Mouse (Mus musculus): ENCODE measurements at regions not wholly inside any gene's neighbourhood (a gene's known extent, or its start where the extent isn't known, plus 50 kb on each side); places are given as distances from the start of the nearest gene placed in this dataset.

DNA sequence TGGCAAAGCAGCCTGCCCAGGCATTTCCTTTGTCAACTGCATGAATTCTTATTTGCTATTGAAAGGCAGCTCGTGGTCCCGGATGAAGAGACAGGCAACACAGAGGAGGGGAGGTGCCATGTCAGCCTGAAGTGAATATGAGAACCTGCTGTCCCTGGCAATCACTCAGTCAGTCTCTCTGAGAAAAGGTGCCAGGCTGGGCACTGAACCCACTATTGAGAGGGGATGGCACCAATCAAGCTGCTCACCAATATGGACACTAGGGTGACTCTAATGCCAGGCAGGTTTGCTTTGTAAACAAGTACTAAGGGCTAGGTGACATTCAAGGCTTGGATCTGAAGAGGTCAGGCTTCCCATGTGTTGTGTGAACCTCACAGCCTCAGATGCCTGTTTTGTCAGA, 222.0 kb upstream of the Wscd1 start:
- no peak for ATAC-seq (replicated peaks)
- Histone ChIP-seq H3K4me1 (no peaks in the 10 kb centered on the region), H3K4me2 (no peak overlapping the region), H3K4me3 (no peak overlapping the region), H3K9ac (no peak overlapping the region), H3K9me3 (no peaks in the 10 kb centered on the region), H3K27ac (no peak overlapping the region), H3K27me3 (replicated peaks) (no peaks in the 10 kb centered on the region), H3K36me3 (replicated peaks) (no peaks in the 10 kb centered on the region)
- 75% methylated on average over 2 of the region's 2 CpGs for WGBS

DNA sequence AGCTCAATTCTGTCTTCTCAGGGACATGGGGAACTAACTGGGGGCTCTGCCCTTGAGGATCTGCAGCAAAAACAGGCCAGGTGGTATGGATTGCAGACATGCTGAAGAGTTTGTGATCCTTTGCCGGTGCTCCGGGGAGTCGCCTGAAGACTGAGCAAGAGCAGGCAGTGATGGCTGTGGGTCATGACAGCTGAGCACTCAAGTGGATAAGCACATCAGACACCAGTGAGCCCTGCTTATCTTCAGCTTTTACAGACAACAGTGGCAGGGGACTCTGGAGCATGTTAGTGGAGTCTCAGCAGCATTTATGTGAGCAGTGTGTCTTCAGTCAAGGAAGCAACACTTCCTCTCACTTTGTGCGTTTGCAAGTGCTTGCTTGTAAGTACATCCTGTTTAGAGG, 221.1 kb upstream of the Wscd1 start:
- H3K9me3 ChIP-seq: no peaks in the 10 kb centered on the region
- no peak overlapping the region for H3K4me3 ChIP-seq
- H3K4me1 ChIP-seq: no peaks in the 10 kb centered on the region
- no peak for ATAC-seq (replicated peaks)
- WGBS: 93% methylated on average over 4 of the region's 4 CpGs
- no peaks in the 10 kb centered on the region for H3K36me3 ChIP-seq (replicated peaks)
- no peaks in the 10 kb centered on the region for H3K27me3 ChIP-seq (replicated peaks)
- no peak overlapping the region for H3K27ac ChIP-seq
- H3K9ac ChIP-seq: no peak overlapping the region
- no peak overlapping the region for H3K4me2 ChIP-seq

DNA sequence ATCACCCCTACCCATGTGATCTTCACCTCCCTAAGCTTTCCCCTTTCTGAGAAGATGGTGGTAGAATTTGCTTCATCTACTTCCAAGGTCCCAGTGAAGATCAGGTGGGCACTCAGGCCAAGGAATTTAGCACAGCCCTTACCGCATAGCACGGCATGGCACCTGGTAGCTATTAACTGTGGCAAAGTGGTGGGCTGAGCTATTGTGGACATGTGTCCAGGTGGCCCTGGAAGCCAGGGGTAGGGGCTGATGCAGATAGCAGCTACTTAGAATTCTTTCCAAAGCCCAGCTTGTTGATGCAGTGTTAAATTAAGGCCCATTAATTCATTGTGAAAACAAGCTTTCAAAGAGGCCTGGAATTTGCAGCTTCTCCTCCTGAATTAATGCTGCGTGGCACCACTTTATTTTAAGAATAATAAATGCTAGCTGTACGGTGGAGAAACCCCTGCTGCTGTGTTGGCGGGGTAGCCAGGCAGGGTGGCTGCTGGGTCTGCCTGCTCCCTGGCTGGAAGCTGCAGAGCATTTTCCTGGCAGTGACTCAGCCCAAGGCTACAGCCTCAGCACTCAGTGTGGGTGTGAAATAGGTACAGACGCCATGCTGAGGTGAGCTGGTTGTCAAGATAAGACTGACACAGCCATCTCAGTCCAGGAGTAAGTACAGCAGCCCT, 208.4 kb upstream of the Wscd1 start:
- Histone ChIP-seq H3K4me3 (no peak overlapping the region), H3K4me2 (no peak overlapping the region), H3K9me3 (no peaks in the 10 kb centered on the region; the same call in 1 of the 2 replicates), H3K27ac (no peak overlapping the region), H3K27me3 (replicated peaks) (no peaks in the 10 kb centered on the region), H3K4me1 (no peaks in the 10 kb centered on the region), H3K36me3 (replicated peaks) (no peaks in the 10 kb centered on the region), H3K9ac (no peak overlapping the region)
- 53% methylated on average over 6 of the region's 6 CpGs for WGBS
- ATAC-seq (replicated peaks): no peak

DNA sequence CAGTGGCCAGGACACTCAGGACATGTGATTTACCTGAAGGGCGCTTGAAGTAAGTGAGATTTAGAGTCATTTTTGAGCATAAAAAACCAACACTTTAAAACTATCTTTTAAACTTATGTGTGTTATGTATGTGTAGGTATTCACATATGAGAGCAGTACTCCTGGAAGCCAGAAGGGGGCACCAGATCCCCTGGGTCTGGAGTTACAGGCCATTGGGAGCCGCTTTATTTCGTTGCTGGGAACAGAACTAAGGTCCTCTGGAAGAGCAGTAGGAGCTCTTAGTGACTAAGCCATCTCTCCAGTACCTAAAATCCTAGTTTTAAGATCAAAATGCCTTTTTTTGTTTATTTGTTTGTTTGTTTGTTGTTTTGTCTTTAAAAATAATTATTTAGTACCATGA, 192.3 kb upstream of the Wscd1 start:
- Histone ChIP-seq H3K36me3 (replicated peaks) (no peaks in the 10 kb centered on the region), H3K27ac (no peak overlapping the region), H3K4me1 (no peaks in the 10 kb centered on the region), H3K27me3 (replicated peaks) (no peaks in the 10 kb centered on the region), H3K4me2 (no peak overlapping the region), H3K9me3 (no peaks in the 10 kb centered on the region), H3K4me3 (no peak overlapping the region), H3K9ac (no peak overlapping the region)
- no peak for ATAC-seq (replicated peaks)
- 88% methylated on average over 3 of the region's 3 CpGs for WGBS

DNA sequence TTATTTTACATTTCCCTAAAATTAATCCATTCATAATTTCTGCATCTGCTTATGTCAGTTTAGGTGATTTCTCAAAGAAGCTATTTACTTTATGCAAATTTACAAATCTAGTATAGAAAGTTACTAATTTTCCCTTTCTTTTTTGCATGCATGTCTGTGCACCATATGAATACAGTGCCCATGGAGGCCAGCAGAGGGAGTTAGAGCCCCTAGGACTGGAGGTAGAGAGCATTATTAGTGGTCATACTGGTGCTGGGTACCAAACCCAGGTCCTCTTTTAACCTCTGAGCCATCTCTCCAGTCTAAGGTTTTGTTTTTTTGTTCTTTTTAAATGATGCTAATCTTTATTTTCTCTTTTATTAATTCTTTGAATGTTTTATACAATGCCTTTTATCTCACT, 184.9 kb upstream of the Wscd1 start:
- Histone ChIP-seq H3K27ac (no peak overlapping the region), H3K27me3 (replicated peaks) (no peaks in the 10 kb centered on the region), H3K4me3 (no peak overlapping the region), H3K36me3 (replicated peaks) (no peaks in the 10 kb centered on the region), H3K9me3 (no peaks in the 10 kb centered on the region), H3K4me1 (no peaks in the 10 kb centered on the region), H3K9ac (no peak overlapping the region), H3K4me2 (no peak overlapping the region)
- ATAC-seq (replicated peaks): no peak

DNA sequence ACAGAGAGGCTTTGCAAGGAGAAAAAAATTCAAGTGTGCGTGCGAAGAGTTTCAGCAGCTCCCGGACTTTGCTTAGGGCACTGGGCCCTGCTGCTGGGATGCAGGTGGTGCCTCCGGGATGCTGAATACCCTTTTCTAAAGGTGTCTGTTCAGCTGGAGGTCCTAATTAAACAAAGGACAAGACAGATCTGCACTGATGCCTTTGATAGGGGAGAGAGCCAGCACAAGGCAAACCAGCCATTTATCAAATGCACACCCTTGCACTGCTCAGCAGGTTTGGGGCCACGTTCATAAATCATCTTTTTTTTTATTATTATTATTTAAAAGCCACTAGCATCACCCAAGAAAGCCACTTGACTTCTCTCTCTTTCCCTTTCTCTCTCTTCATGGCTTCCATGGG, 172.9 kb upstream of the Wscd1 start:
- no peak overlapping the region for H3K27ac ChIP-seq
- no peak overlapping the region for H3K4me2 ChIP-seq
- H3K27me3 ChIP-seq (replicated peaks): no peaks in the 10 kb centered on the region
- no peak overlapping the region for H3K4me3 ChIP-seq
- H3K4me1 ChIP-seq: peaks cover 12% of the 10 kb centered on the region
- WGBS: 67% methylated on average over 5 of the region's 5 CpGs
- no peak for ATAC-seq (replicated peaks)
- H3K36me3 ChIP-seq (replicated peaks): no peaks in the 10 kb centered on the region
- no peak overlapping the region for H3K9ac ChIP-seq
- no peaks in the 10 kb centered on the region for H3K9me3 ChIP-seq

DNA sequence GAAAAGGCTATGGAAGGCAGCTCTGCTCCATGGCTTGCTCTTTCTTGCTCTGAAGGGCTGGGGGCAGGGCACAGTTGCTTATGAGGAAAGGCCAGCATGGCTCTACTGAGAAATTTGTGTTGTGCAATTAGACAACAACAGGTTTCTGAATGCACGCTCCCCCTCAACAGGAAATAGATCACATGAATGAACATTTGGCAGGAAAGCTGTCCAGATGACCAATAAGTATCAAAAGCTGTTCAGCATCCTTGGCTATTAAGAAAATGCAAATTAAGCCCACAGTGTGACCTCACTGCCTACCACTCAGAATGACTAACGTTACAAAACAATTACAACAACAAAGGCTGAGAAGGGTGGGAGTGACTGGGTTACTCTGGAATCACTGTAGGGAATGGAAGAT, 167.9 kb upstream of the Wscd1 start:
- ATAC-seq (replicated peaks): no peak
- no peaks in the 10 kb centered on the region for H3K9me3 ChIP-seq
- H3K4me3 ChIP-seq: no peak overlapping the region
- no peaks in the 10 kb centered on the region for H3K27me3 ChIP-seq (replicated peaks)
- H3K27ac ChIP-seq: no peak overlapping the region
- no peaks in the 10 kb centered on the region for H3K36me3 ChIP-seq (replicated peaks)
- WGBS: 41% methylated on average over 2 of the region's 2 CpGs
- H3K4me2 ChIP-seq: no peak overlapping the region
- no peak overlapping the region for H3K9ac ChIP-seq
- H3K4me1 ChIP-seq: 0 out of 2 replicates have a peak, but pooled peaks cover 1% of the 10 kb centered on the region

DNA sequence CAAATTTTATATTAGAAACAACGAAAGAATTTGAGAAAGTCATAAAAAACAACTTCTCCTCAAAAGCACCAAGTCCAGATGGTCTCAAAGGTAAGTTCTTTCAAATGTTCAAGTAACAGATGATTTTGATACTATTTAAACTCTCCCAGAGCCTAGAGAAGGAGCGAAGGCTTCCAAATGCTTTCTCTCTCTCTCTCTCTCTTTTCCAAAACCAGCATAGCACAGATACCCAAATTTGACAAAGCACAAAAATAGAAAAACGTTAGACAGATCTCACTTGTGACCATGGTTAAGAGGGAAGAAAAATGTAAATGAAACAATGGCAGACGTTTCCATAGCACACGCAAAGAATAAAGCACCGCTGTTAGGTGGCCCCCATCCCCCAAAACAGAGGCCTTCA, 158.7 kb upstream of the Wscd1 start:
- Histone ChIP-seq H3K27ac (no peak overlapping the region), H3K4me2 (no peak overlapping the region), H3K4me1 (no peaks in the 10 kb centered on the region), H3K27me3 (replicated peaks) (no peaks in the 10 kb centered on the region), H3K36me3 (replicated peaks) (no peaks in the 10 kb centered on the region), H3K4me3 (no peak overlapping the region), H3K9ac (no peak overlapping the region), H3K9me3 (no peaks in the 10 kb centered on the region)
- 91% methylated on average over 6 of the region's 6 CpGs for WGBS
- ATAC-seq (replicated peaks): no peak

DNA sequence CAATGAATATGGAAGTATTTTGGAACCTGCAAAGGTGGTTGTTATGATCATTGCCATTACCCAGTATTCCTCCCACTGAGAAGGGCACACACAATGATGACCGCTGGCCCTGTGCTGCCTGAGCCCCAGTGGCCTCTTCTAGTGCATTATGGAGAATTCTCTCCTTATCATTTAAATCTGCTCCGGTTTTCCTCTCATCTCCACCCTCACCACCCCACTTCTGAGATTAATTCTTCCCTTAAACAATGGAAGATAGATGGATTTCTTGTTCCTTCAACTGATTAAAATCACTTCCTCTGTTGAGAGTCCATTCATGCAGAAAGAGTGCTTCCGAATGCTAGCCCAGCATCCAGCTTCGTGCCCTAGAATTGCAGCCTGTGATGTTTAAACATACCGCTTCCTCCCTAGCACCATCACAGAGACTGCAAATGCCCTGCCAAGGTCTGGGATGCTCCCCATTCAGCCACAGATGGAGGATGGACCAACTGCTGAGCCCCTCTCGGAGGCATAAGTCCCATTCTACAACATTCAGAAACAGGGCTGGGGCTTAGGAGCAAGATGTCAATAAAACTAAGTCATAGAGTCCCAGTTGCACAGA, 155.4 kb upstream of the Wscd1 start:
- 68% methylated on average over 6 of the region's 6 CpGs for WGBS
- Histone ChIP-seq H3K27ac (no peak overlapping the region), H3K9ac (no peak overlapping the region), H3K27me3 (replicated peaks) (no peaks in the 10 kb centered on the region), H3K4me3 (no peak overlapping the region), H3K36me3 (replicated peaks) (no peaks in the 10 kb centered on the region), H3K4me1 (no peaks in the 10 kb centered on the region), H3K9me3 (no peaks in the 10 kb centered on the region), H3K4me2 (no peak overlapping the region)
- ATAC-seq (replicated peaks): no peak

DNA sequence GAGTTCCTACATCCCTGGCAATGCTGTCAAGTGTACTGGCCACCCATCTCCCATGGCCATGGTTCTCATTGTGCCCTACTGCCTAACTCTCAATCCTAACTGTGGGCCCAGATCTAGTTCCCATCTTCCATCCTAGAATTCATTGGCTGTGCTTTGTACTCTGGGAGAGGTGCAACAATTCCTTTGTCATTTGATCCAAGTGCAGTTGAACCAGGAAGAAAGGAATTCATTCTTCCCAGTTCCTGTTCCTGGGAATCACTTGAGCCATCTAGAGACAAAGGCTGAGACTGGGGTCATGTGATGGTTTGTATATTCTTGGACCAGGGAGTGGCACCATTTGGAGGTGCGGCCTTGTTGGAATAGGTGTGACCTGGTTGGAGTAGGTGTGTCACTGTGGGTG, 152.0 kb upstream of the Wscd1 start:
- 96% methylated on average over 1 of the region's 1 CpGs for WGBS
- ATAC-seq (replicated peaks): no peak

DNA sequence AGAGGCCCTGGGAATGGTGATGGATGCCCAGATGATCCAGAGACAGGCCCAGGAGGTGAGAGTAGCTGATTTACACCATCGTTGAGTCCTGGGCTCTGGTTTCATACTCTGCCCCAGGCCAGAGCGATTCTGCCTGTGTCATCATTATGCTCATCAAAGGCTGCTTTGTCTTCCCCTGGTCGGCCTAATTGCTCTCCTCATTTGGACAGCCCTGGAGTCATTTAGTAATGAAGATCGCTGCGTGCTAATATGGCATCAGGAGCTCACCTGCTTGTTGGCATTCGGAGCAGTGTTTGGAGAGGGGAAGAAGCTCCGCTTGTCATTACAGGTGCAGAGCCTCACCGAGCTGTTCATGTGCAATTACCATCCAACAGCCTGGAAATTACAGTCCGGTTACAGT, 138.9 kb upstream of the Wscd1 start:
- Histone ChIP-seq H3K4me1 (no peaks in the 10 kb centered on the region), H3K4me2 (no peak overlapping the region), H3K36me3 (replicated peaks) (no peaks in the 10 kb centered on the region), H3K4me3 (no peak overlapping the region), H3K9me3 (no peaks in the 10 kb centered on the region), H3K9ac (no peak overlapping the region), H3K27ac (no peak overlapping the region), H3K27me3 (replicated peaks) (no peaks in the 10 kb centered on the region)
- no peak for ATAC-seq (replicated peaks)
- WGBS: 60% methylated on average over 9 of the region's 9 CpGs

More for the DNA sequence above, 152.0 kb upstream of the Wscd1 start:
- Histone ChIP-seq H3K27ac (no peak overlapping the region), H3K27me3 (replicated peaks) (no peaks in the 10 kb centered on the region), H3K9ac (no peak overlapping the region), H3K4me1 (no peaks in the 10 kb centered on the region), H3K36me3 (replicated peaks) (no peaks in the 10 kb centered on the region), H3K9me3 (no peaks in the 10 kb centered on the region), H3K4me2 (no peak overlapping the region), H3K4me3 (no peak overlapping the region)

DNA sequence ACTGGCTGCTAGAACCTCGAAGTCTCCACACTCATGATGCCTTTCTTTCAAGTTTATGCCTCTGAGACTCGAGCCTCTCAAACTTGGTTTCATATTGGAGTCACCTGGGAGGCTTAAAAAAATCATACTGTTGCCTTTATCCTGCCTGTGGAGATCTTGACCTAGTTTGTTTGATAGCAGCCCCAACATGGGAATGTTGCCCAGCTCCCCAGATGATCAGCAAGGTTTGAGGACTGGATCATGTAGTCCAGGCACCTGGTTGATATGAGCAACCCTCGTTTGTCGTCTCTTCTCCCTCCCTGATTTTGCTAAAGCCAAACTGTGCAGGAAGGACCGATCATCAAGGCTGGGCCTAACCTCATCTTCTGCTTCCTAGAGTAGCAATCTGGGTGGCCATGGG, 134.2 kb upstream of the Wscd1 start:
- ATAC-seq (replicated peaks): no peak
- H3K36me3 ChIP-seq (replicated peaks): no peaks in the 10 kb centered on the region
- H3K4me2 ChIP-seq: no peak overlapping the region
- no peaks in the 10 kb centered on the region for H3K9me3 ChIP-seq
- H3K4me3 ChIP-seq: no peak overlapping the region
- WGBS: 72% methylated on average over 5 of the region's 5 CpGs
- H3K4me1 ChIP-seq: no peaks in the 10 kb centered on the region
- no peaks in the 10 kb centered on the region for H3K27me3 ChIP-seq (replicated peaks)
- no peak overlapping the region for H3K27ac ChIP-seq
- no peak overlapping the region for H3K9ac ChIP-seq

DNA sequence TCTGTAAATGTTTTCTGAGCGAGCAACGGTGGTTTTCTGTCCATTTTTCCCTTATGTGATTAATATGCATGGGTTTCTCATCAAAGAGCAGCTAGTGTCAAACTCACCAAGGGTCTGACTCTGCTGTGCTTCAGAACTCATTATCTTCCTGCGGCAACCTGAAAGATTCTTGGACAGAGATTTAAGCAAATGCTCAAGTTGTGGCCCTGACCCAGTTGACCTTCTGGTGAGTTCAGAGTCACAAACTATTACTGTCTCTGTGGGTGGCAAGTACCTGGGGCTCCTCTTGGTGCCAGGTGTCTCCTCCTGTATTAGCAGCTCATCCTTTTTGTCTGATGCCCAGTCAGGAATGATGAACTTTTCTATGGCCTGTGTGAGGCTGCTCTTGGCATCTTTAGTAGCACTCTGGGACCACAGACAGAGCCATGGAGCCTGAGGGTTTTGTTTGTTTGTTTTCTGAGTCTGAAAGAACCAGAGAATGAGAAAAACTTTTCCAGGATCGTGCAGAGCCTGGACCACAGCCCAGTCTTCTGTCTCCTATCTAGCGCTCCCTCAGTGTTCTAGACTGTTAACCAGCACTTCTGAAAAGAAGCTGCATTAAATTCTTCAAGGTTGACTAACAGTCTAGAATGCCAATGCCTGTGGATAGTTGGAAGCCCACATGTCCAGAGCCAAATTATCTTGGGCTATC, 124.1 kb upstream of the Wscd1 start:
- H3K9me3 ChIP-seq: no peaks in the 10 kb centered on the region
- ATAC-seq (replicated peaks): no peak
- no peaks in the 10 kb centered on the region for H3K36me3 ChIP-seq (replicated peaks)
- H3K4me3 ChIP-seq: no peak overlapping the region
- no peaks in the 10 kb centered on the region for H3K4me1 ChIP-seq
- H3K4me2 ChIP-seq: no peak overlapping the region
- H3K9ac ChIP-seq: no peak overlapping the region
- 69% methylated on average over 5 of the region's 5 CpGs for WGBS
- H3K27ac ChIP-seq: no peak overlapping the region
- H3K27me3 ChIP-seq (replicated peaks): no peaks in the 10 kb centered on the region
